Mouse (Mus musculus) liver, adult 2 months (tissue): ENCODE results near the gene Kcnj15.

Experiments used
- CTCF ChIP-seq: fragments of 200-500 bp; IDR thresholded peaks from 2 replicates; pipeline ENCODE4 v1.5.1; 2011; ENCODE audit warnings: low read depth, low read length, control low read depth
- POLR2A ChIP-seq: fragments of 200-500 bp; IDR thresholded peaks from 2 replicates; pipeline ENCODE4 v1.6.1; 2011; ENCODE audit warnings: low read length, control low read depth; ENCODE audit not compliant: insufficient read depth; ENCODE audit errors: extremely low read depth

- no peak for TF ChIP-seq POLR2A
- no peak for TF ChIP-seq CTCF
These were observed 46.3 kb downstream of the Kcnj15 start for GRCm38 (mm10) chr16:95303676-95304075.
